Mouse (Mus musculus) neural tube, embryonic 15.5 days (tissue): ENCODE measurements at regions not wholly inside any gene's neighbourhood (a gene's known extent, or its start where the extent isn't known, plus 50 kb on each side); places are given as distances from the start of the nearest gene placed in this dataset.
"Not testable (repeated sequence)": the region's sequence is repeated elsewhere in the genome, so short reads cannot be mapped to it uniquely, and the experiment has no call there.

Source experiments
- ATAC-seq: fragments of 200-750 bp; cut with Nextera tagmentation; 2 replicates; pipeline ENCODE4 v1.8.0; 2017; ENCODE audit warnings: mild to moderate bottlenecking, moderate TSS enrichment, moderate library complexity; ENCODE audit not compliant: low FRiP score
- H3K27ac ChIP-seq: fragments of 300-500 bp; sonication (generic); replicated peaks from 2 replicates; pipeline ENCODE4 v1.5.1; 2015; ENCODE audit warnings: mild to moderate bottlenecking, inconsistent platforms
- H3K27me3 ChIP-seq: fragments of 300-500 bp; sonication (generic); replicated peaks from 2 replicates; pipeline ENCODE4 v1.6.1; 2015; ENCODE audit warnings: inconsistent platforms
- H3K36me3 ChIP-seq: fragments of 300-500 bp; sonication (generic); 2 replicates; pipeline ENCODE4 v1.6.1; 2015; ENCODE audit warnings: inconsistent platforms
- H3K4me1 ChIP-seq: fragments of 300-500 bp; sonication (generic); 2 replicates; pipeline ENCODE4 v1.6.1; 2015; ENCODE audit warnings: inconsistent platforms
- H3K4me2 ChIP-seq: fragments of 300-500 bp; sonication (generic); 2 replicates; pipeline ENCODE4 v1.6.1; 2015; ENCODE audit warnings: inconsistent platforms, mild to moderate bottlenecking, moderate library complexity
- H3K4me3 ChIP-seq: fragments of 300-500 bp; sonication (generic); replicated peaks from 2 replicates; pipeline ENCODE4 v1.5.1; 2015; ENCODE audit warnings: mild to moderate bottlenecking, inconsistent platforms
- H3K9ac ChIP-seq: fragments of 300-500 bp; sonication (generic); replicated peaks from 2 replicates; pipeline ENCODE4 v1.6.1; 2015; ENCODE audit warnings: mild to moderate bottlenecking, inconsistent platforms
- H3K9me3 ChIP-seq: fragments of 300-500 bp; sonication (generic); replicated peaks from 2 replicates; pipeline ENCODE4 v1.6.1; 2016; ENCODE audit warnings: inconsistent platforms
- WGBS: fragments of 180-500 bp; shearing (Covaris S2); methylation state at CpG from one replicate; pipeline ENCODE4 v1.1.7; 2015; ENCODE audit warnings: mixed read lengths; 5-methylcytosine and 5-hydroxymethylcytosine counted together

DNA sequence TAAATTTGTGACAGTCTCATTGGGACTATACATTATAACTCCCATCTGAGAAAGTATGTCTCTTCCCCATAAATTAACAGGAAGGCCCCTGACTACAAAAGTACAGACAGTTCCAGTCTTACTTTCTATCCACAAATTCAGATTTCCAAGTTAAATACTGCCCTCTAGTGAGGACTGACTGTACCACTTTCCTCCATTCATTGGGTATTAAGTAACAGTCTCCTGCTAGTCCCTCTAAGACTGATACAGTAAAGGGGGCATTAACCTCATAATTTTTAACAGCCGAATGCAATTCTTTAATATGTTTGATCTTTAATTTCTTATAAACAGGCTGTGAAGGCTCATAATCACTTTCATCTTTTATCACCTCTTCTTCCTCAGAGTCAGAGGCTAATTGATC lies 131.0 kb upstream of the Adcyap1 start:
- H3K9me3 ChIP-seq, H3K27me3 ChIP-seq, H3K27ac ChIP-seq, H3K4me2 ChIP-seq, H3K4me3 ChIP-seq, H3K4me1 ChIP-seq, H3K36me3 ChIP-seq, H3K9ac ChIP-seq, ATAC-seq: not testable (repeated sequence)
- WGBS: 55% methylated on average over 1 of the region's 1 CpGs

DNA sequence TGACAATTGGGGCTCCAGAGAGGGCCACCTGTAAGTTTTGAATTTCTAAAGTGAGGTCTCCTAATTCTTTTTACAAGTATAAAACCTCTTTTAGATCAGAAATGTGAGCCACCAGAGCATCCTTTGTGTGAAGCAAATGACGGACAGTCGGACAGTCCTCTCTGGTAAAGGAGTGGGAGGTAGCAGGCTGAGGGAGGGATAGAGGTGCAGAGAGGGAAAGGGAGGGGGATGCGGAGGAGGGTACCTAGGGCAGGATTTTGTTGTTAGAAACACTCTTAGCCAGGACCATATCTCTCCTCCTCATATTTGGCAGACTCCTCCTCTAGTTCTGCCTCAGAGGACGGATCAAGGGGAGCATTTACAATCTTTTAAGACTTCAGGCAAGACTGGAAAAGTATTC lies 130.3 kb upstream of the Adcyap1 start:
- Histone ChIP-seq H3K4me1 (no peaks in the 10 kb centered on the region), H3K36me3 (no peaks in the 10 kb centered on the region), H3K4me3 (no peak overlapping the region), H3K4me2 (no peak overlapping the region), H3K9ac (no peak overlapping the region), H3K9me3 (no peaks in the 10 kb centered on the region), H3K27me3 (no peaks in the 10 kb centered on the region), H3K27ac (no peak overlapping the region)
- WGBS: 36% methylated on average over 4 of the region's 4 CpGs
- no peak for ATAC-seq

DNA sequence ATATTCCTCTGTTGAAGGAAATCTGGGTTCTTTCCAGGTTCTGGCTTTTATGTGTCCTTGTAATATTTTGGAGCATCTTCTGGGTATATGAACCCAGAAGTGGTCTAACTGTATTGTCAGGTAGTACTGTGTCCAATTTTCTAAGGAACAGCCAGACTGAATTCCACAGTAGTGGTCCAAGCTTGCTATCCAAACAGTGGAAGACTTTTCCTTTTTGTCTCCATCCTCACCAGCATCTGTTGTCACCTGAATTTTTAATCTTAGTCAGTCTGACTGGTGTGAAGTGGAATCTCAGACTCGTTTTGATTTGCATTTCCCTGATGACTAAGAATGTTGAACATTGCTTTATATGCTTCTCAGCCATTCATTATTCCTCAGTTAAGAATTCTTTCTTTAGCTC lies 114.8 kb upstream of the Adcyap1 start:
- no peaks in the 10 kb centered on the region for H3K4me1 ChIP-seq
- no peak for ATAC-seq
- no peak overlapping the region for H3K27ac ChIP-seq
- no peak overlapping the region for H3K4me3 ChIP-seq
- H3K9me3 ChIP-seq: no peaks in the 10 kb centered on the region
- no peaks in the 10 kb centered on the region for H3K27me3 ChIP-seq
- 46% methylated on average over 1 of the region's 1 CpGs for WGBS
- H3K9ac ChIP-seq: no peak overlapping the region
- no peak overlapping the region for H3K4me2 ChIP-seq
- no peaks in the 10 kb centered on the region for H3K36me3 ChIP-seq

DNA sequence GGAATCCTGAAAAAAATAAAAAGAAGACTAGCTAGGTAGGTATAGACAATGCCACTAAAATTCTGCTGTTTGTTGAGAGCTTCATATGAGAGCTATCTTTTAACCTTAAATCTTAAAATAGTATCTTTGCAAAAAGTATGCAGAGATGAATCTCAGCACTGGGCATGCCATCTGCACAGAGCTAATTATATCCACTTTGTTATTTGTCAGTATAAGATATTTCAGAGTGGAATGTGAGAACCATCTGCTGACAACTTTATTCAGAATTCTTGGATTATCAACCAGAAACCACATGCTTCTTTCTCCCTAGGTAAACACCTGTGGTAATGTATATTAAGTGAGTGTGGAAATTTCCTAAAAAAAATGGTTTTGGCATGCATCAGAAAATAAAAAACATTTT lies 94.3 kb upstream of the Adcyap1 start:
- Histone ChIP-seq H3K27ac (no peak overlapping the region), H3K36me3 (no peaks in the 10 kb centered on the region), H3K4me1 (no peaks in the 10 kb centered on the region), H3K9ac (no peak overlapping the region), H3K4me3 (no peak overlapping the region), H3K9me3 (no peaks in the 10 kb centered on the region), H3K27me3 (no peaks in the 10 kb centered on the region), H3K4me2 (no peak overlapping the region)
- ATAC-seq: no peak

DNA sequence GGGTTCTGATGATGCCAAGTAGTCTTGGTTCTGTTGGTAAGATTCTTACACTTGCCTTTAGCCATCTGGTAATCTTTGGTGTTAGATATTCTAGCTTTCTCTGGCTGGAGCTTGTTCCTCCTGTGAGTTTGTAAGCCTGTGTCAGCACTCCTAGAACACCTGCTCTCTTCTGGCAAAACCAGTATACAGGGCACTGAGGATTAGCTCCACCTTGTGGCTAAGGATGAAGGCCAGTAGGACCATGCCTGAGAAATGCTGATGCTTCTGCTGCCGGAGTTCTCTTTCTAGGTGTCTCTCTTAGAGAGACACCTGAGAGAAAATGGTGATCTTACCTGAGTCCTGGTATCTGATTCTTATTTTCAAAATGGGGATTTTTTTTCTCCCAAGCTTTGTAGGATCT lies 58.8 kb upstream of the Adcyap1 start:
- Histone ChIP-seq H3K36me3 (no peaks in the 10 kb centered on the region), H3K9ac (no peak overlapping the region), H3K4me1 (no peaks in the 10 kb centered on the region), H3K27me3 (no peaks in the 10 kb centered on the region), H3K4me3 (no peak overlapping the region), H3K27ac (no peak overlapping the region), H3K9me3 (no peaks in the 10 kb centered on the region), H3K4me2 (no peak overlapping the region)
- WGBS: 74% methylated on average over 1 of the region's 1 CpGs
- no peak for ATAC-seq

DNA sequence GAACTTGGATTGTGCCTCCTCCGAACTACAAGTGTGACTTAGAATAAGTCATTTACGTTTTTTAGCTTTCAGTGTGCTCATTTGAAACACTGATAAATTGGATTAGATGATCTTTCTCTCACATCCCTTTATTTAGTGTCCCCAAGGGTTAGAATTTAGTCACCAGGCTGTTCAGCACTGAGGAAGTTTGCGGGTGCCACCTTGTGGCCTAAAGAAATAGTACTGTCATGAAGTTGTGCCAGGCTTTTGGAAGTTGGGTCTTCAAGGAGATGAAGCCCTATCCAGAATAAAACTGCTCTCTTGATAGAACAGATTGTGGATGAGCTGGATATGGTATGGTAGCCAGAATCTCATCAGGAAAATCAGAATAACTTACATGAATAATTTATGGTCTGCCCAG lies 57.7 kb upstream of the Adcyap1 start:
- no peak overlapping the region for H3K4me2 ChIP-seq
- H3K36me3 ChIP-seq: no peaks in the 10 kb centered on the region
- no peaks in the 10 kb centered on the region for H3K9me3 ChIP-seq
- H3K4me3 ChIP-seq: no peak overlapping the region
- no peak overlapping the region for H3K27ac ChIP-seq
- no peak overlapping the region for H3K9ac ChIP-seq
- peak; percentile 70; the same call in 1 of the 2 replicates for ATAC-seq
- no peaks in the 10 kb centered on the region for H3K27me3 ChIP-seq
- WGBS: 25% methylated on average over 3 of the region's 3 CpGs
- H3K4me1 ChIP-seq: no peaks in the 10 kb centered on the region
